Mouse (Mus musculus) small intestine, adult 2 months (tissue): ENCODE results near the gene Polr2l.

ENCODE experiments used
- CTCF ChIP-seq: fragments of 200-500 bp; IDR thresholded peaks from 2 replicates; pipeline ENCODE4 v1.5.1; 2012; ENCODE audit warnings: low read depth, mild to moderate bottlenecking, control low read depth, inconsistent platforms, low read length, moderate library complexity, mixed read lengths; ENCODE audit not compliant: insufficient replicate concordance, insufficient read length; ENCODE audit errors: extremely low read depth
- POLR2A ChIP-seq: fragments of 200-500 bp; IDR thresholded peaks from 2 replicates; pipeline ENCODE4 v1.6.1; 2012; ENCODE audit warnings: low read depth, mild to moderate bottlenecking, control low read depth, inconsistent platforms, low read length, moderate library complexity

GRCm38 (mm10) chr7:141517638-141518037 lies 42.7 kb upstream of the Polr2l start:
- TF ChIP-seq CTCF (no peak), POLR2A (no peak)
